Mouse (Mus musculus) kidney, adult 2 months (tissue): ENCODE measurements around the gene Klk4.

Source experiments
- CTCF ChIP-seq: fragments of 200-500 bp; conservative IDR thresholded peaks from 2 replicates; pipeline ENCODE4 v1.5.1; 2011; ENCODE audit warnings: low read depth, mild to moderate bottlenecking, control low read depth, low read length, moderate library complexity, mixed read lengths; ENCODE audit not compliant: insufficient read depth, insufficient read length
- POLR2A ChIP-seq: fragments of 200-500 bp; IDR thresholded peaks from one replicate; pipeline ENCODE4 v1.6.1; 2011; ENCODE audit warnings: low read depth, low read length, control low read depth

- TF ChIP-seq CTCF (no peak), POLR2A (no peak)
Observed at GRCm38 (mm10) chr7:43878281-43878680, 2.7 kb upstream of the Klk4 start.
